Mouse (Mus musculus) small intestine, adult 2 months (tissue): ENCODE results near the gene Sv2a. TPM values are rescaled to one million over a fixed set of nuclear protein-coding genes. Genes with fewer than 3 reads are reported as not detected.
"Not testable (repeated sequence)": the region's sequence is repeated elsewhere in the genome, so short reads cannot be mapped to it uniquely, and the experiment has no call there.

Source experiments
- H3K27ac ChIP-seq: fragments of 200-500 bp; 2 replicates; pipeline ENCODE4 v1.5.1; 2012; ENCODE audit warnings: low read depth, low read length, control low read depth, inconsistent platforms; ENCODE audit not compliant: insufficient read depth
- H3K27me3 ChIP-seq: fragments of 200-500 bp; 2 replicates; pipeline ENCODE4 v1.6.1; 2012; ENCODE audit warnings: mild to moderate bottlenecking, moderate library complexity, low read length, inconsistent platforms; ENCODE audit not compliant: control insufficient read depth, insufficient read depth
- H3K36me3 ChIP-seq: fragments of 200-500 bp; 2 replicates; pipeline ENCODE4 v1.6.1; 2012; ENCODE audit warnings: mild to moderate bottlenecking, low read length, control low read depth, inconsistent platforms; ENCODE audit not compliant: control insufficient read depth, insufficient read depth
- H3K4me1 ChIP-seq: fragments of 200-500 bp; 2 replicates; pipeline ENCODE4 v1.6.1; 2012; ENCODE audit warnings: low read length, inconsistent platforms, mixed read lengths; ENCODE audit not compliant: control insufficient read depth, insufficient read depth, insufficient read length
- H3K4me3 ChIP-seq: fragments of 200-500 bp; 2 replicates; pipeline ENCODE4 v1.5.1; 2012; ENCODE audit warnings: low read depth, mild to moderate bottlenecking, control low read depth, inconsistent platforms, low read length, moderate library complexity
- CTCF ChIP-seq: fragments of 200-500 bp; IDR thresholded peaks from 2 replicates; pipeline ENCODE4 v1.5.1; 2012; ENCODE audit warnings: low read depth, mild to moderate bottlenecking, control low read depth, inconsistent platforms, low read length, moderate library complexity, mixed read lengths; ENCODE audit not compliant: insufficient replicate concordance, insufficient read length; ENCODE audit errors: extremely low read depth
- POLR2A ChIP-seq: fragments of 200-500 bp; IDR thresholded peaks from 2 replicates; pipeline ENCODE4 v1.6.1; 2012; ENCODE audit warnings: low read depth, mild to moderate bottlenecking, control low read depth, inconsistent platforms, low read length, moderate library complexity
- WGBS: fragments of 180-500 bp; shearing (Covaris S2); methylation state at CpG from one replicate; pipeline ENCODE4 v1.1.7; 2018; 5-methylcytosine and 5-hydroxymethylcytosine counted together
- polyA plus RNA-seq: library from polyadenylated mRNA; depleted of rRNA; stranded (reverse); fragments of >200 nt; gene quantifications from 2 replicates; pipeline ENCODE4 v1.2.3, GENCODE M21; 2012

Sv2a gene
- polyA plus RNA-seq, 1 experiment = 1.4 TPM

DNA sequence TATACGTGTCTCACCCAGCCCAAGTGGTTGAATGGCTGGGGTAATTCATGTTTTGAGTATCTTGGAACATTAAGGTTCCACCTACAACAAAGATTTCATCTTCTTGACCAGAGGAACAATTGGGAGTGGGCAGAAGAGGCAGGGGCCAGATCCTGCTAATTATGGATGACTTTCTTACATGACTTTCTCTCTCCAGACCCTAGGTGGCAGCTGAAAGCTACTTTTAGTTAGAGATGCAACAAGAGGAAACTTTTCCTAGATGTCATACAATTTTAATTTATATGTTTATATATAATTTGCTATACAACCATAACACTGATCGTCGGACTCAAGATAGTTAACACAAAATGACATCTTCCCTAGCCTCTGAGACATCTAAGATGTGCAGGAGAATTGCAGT, 26.9 kb downstream of the Sv2a start:
- Histone ChIP-seq H3K27ac (no peak overlapping the region), H3K4me3 (no peak overlapping the region), H3K27me3 (peaks cover 9% of the 10 kb centered on the region), H3K36me3 (no peaks in the 10 kb centered on the region), H3K4me1 (no peaks in the 10 kb centered on the region; the same call in 1 of the 2 replicates)
- TF ChIP-seq CTCF = no peak
- WGBS = 64% methylated on average over 3 of the region's 3 CpGs

DNA sequence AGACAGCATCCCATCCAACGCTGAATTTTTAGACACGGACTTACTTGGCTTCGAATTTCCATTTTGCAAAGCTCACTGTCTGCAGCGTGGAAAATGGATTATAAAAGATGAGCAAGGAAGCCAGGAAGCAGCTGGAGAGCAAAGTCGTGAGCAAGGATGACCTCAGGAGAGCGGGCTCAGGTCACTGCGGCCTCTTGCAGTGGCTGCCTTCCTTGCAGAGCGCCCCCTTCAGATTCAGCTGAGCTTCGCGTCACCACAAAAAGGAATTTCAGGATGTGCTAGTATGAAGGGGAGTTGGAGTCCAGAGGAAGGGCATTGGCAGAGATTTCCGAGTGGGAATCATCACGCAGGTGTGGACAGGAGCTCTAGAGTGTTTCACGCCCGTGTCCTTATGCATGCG, 28.3 kb downstream of the Sv2a start:
- Histone ChIP-seq H3K27me3 (peaks cover 9% of the 10 kb centered on the region), H3K27ac (no peak overlapping the region), H3K36me3 (no peaks in the 10 kb centered on the region), H3K4me1 (no peaks in the 10 kb centered on the region; the same call in 1 of the 2 replicates), H3K4me3 (no peak overlapping the region)
- 37% methylated on average over 15 of the region's 15 CpGs for WGBS
- TF ChIP-seq CTCF (peak; percentile 35; the same call in 1 of the 2 replicates), POLR2A (no peak)

DNA sequence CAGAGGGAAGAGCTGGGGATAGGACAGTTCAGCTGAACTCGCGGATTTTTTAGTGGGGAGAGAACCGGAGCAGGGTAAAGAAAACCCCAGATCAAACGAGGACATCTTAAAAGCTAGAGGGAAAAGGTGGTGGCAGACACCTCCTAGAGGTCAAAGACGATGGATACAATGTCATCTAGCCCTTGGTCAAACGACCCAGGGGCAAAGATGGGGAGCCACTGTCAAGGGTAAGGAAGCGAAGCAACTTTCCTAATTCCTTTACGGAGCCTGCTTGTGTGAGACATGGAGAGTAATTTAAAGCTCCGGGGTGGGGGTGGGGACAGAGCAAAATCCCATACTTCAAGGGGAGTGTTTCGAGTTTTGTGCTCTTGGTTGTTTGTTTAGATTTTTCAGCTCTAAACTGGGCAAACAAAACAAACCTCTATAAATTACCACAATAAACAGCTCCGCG, 38.3 kb downstream of the Sv2a start:
- WGBS = under 1% methylated on average over 12 of the region's 12 CpGs
- Histone ChIP-seq H3K36me3 (no peaks in the 10 kb centered on the region), H3K27me3 (no peaks in the 10 kb centered on the region), H3K4me3 (peak overlapping the region; percentile 62), H3K4me1 (peaks cover 3% of the 10 kb centered on the region; the same call in 1 of the 2 replicates), H3K27ac (peak overlapping the region; percentile 99)
- TF ChIP-seq CTCF = peak; percentile 24; the same call in 1 of the 2 replicates
- no peak for TF ChIP-seq POLR2A

DNA sequence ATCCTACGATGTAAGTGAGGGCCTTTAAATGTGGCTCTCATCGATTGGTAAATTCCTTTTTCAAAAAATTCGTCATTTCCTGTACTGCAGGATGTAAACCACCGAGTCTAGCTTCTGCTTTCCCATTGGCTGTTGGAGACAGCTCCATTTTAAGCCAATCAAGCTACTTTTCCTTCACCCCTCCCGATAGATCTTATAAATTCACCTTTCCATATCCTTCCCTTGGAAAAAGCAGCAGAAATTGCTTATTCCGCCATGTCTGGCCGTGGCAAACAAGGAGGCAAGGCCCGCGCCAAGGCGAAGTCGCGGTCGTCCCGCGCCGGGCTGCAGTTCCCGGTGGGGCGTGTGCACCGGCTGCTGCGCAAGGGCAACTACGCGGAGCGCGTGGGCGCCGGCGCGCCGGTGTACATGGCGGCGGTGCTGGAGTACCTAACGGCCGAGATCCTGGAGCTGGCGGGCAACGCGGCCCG, 38.7 kb downstream of the Sv2a start, which contains the start of the genes Bola1 and Hist2h2ab:
TSS of gene Bola1 (minus strand) at position 49 of the 470 bp plus-strand sequence.
TSS of gene Hist2h2ab (plus strand) at position 205 of the 470 bp plus-strand sequence.
- Histone ChIP-seq H3K4me1 (peaks cover 3% of the 10 kb centered on the region; the same call in 1 of the 2 replicates), H3K27ac (peak within 1 kb of the TSS; percentile 99), H3K27me3 (no peaks in the 10 kb centered on the region), H3K36me3 (no peaks in the 10 kb centered on the region), H3K4me3 (peak within 1 kb of the TSS; percentile 80)
- peak; percentile 60; the same call in 1 of the 2 replicates for TF ChIP-seq POLR2A
- no peak for TF ChIP-seq CTCF
- WGBS = under 1% methylated on average over 37 of the region's 37 CpGs

DNA sequence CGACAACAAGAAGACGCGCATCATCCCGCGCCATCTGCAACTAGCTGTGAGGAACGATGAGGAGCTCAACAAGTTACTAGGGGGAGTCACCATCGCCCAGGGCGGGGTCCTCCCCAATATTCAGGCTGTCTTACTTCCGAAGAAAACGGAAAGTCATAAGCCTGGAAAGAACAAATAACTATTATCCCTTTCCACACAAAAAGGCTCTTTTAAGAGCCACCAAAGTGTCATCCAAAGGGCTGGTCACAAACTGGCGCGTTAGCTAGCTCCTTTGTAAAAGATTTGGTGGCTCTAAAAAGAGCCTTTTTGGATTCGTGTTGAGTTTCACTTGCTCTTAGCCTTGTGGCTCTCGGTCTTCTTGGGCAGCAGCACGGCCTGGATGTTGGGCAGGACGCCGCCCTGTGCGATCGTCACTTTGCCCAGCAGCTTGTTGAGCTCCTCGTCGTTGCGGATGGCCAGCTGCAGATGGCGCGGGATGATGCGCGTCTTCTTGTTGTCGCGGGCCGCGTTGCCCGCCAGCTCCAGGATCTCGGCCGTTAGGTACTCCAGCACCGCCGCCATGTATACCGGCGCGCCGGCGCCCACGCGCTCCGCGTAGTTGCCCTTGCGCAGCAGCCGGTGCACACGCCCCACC, 39.3 kb downstream of the Sv2a start:
- peak; percentile 64; the same call in 1 of the 2 replicates for TF ChIP-seq POLR2A
- H3K4me3 ChIP-seq = peak overlapping the region; percentile 80

DNA sequence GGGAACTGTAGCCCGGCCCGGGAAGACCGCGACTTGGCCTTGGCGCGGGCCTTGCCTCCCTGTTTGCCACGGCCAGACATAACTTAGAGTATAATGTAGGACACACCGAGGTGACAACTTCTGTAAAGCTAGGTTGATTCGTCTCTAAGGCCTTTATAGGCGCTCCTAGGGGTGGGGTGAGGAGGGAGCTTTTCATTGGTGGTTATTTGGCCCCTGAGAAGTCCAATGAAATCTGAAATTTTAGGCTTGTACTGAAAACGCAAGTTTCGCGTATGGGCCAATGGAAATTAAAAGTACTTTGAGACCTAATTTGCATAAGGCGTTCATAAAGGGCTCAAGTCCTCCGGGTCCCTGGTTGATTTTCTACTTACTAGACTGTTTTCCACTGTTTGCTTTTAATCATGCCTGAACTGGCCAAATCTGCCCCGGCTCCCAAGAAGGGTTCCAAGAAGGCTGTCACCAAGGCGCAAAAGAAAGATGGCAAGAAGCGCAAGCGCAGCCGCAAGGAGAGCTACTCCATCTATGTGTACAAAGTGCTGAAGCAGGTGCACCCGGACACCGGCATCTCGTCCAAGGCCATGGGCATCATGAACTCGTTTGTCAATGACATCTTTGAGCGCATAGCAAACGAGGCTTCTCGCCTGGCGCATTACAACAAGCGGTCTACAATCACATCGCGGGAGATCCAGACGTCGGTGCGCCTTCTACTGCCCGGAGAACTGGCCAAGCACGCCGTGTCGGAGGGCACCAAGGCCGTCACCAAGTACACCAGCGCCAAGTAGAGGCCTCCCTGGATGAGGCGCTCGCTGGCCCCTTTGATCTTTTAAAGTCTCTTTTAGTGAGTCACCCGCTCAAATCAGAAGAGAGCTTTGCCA, 40.1 kb downstream of the Sv2a start, which contains the start of the genes Hist2h2ac and Hist2h2be:
TSS of gene Hist2h2ac (minus strand) at position 116 of the 875 bp plus-strand sequence.
TSS of gene Hist2h2be (plus strand) at position 355 of the 875 bp plus-strand sequence.
- under 1% methylated on average over 43 of the region's 43 CpGs for WGBS
- TF ChIP-seq CTCF (no peak), POLR2A (peak; percentile 19; the same call in 1 of the 2 replicates)
- Histone ChIP-seq H3K4me1 (peaks cover 3% of the 10 kb centered on the region; the same call in 1 of the 2 replicates), H3K36me3 (no peaks in the 10 kb centered on the region), H3K4me3 (peak within 1 kb of the TSS; percentile 80), H3K27ac (peak within 1 kb of the TSS; percentile 99), H3K27me3 (no peaks in the 10 kb centered on the region)

More for the DNA sequence above, 39.3 kb downstream of the Sv2a start:
- under 1% methylated on average over 37 of the region's 47 CpGs for WGBS
- not testable (repeated sequence) for H3K4me1 ChIP-seq, H3K27me3 ChIP-seq, H3K36me3 ChIP-seq
- H3K27ac ChIP-seq = peak overlapping the region; percentile 99

DNA sequence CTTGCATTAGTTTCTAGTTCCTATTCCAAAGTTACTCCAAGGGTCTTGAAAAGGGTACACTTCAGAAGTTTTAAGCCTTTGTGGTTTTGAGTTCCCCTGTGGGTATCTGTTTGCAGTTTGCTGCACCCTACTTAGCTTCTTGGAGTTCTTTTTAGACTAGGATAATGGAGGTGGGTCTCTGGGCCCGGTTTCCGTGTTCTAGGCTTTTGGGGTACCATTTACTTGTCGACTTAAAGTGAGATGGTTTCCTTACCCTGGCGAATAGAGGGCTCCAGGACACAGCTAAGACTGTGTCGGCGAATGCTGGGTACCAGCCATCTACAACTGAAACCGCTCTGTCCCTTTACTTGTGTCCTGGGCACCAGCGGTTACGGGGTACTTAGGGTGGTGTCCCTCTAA, 40.7 kb downstream of the Sv2a start:
- Histone ChIP-seq H3K27ac (peak overlapping the region; percentile 99), H3K4me1 (peaks cover 3% of the 10 kb centered on the region; the same call in 1 of the 2 replicates), H3K4me3 (peak overlapping the region; percentile 65), H3K36me3 (no peaks in the 10 kb centered on the region), H3K27me3 (no peaks in the 10 kb centered on the region)
- 5% methylated on average over 9 of the region's 9 CpGs for WGBS
- TF ChIP-seq POLR2A (no peak), CTCF (no peak)
